Mouse (Mus musculus) c-Kit-negative CD71-positive TER-119-positive erythroid progenitor cells, embryonic 14.5 days (primary cell): Measurements from ENCODE around the gene Nfkbid.

ENCODE experiments used
- DNase-seq: peaks from one replicate; pipeline ENCODE4 v3.0.0-alpha.2; 2013; ENCODE audit warnings: low read depth, low spot score

The Nfkbid gene

DNA sequence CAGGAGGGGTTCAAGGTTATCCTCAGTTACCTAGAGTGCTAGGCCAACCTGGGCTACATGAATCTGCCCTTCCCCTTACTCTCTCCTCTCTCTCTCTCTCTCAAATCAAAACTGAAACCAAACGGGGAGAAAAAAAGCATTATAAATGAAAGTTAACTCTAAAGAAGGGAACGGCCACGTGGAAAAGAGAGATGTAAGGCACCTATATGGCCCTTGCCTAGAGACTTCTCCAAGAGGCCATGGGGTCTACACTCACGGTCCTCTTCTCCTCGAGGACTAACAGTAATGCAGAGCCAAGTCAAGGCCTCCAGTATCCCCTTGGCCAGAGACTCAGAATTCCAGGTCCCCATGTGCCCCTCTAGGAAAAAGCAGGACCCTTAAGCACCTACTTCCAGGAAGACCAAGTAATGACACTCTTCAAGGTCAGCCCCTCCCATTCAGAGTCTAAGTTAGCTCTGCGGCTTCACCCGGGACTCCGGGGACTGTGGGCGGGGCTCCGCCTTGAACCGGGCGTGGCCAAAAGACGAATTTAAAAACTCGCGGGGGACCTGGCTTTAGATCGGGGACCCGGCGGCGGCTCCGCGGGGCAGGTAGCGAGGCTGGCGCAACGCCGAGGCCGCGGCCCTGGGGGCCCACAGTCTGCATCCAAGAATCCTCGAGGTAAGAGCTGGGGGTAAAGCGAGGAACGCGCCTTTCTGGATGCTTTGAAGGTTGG lies at the start of gene Nfkbid:
Gene Nfkbid (plus strand): TSS at position 558 of the 715 bp plus-strand sequence.
- DNase-seq: peak; percentile 20

GRCm38 (mm10) chr7:30373501-30373962 lies 48.0 kb upstream of the Nfkbid start:
- DNase-seq: peak; percentile 49

DNA sequence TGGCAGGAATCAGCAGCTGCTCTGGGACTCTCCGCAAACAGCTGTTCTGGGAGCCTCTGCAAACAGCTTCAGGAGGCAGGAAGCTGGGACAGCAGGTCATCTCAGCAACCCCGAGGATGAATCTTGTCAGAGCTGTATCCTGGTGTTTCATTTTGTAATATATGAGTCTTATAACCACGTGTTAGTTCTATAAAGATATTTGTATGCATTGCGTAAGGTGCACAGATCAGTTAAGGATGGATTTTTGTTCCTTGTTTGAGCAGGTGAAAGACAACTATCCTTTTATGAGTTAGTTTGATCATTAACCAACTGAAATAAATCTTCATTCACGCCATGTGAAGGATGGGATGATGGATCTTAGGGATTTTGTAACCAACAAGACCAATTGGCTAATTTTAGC lies 41.5 kb upstream of the Nfkbid start:
- DNase-seq: no peak

- DNase-seq: no peak
Observed at GRCm38 (mm10) chr7:30384106-30384505, 37.4 kb upstream of the Nfkbid start.

DNA sequence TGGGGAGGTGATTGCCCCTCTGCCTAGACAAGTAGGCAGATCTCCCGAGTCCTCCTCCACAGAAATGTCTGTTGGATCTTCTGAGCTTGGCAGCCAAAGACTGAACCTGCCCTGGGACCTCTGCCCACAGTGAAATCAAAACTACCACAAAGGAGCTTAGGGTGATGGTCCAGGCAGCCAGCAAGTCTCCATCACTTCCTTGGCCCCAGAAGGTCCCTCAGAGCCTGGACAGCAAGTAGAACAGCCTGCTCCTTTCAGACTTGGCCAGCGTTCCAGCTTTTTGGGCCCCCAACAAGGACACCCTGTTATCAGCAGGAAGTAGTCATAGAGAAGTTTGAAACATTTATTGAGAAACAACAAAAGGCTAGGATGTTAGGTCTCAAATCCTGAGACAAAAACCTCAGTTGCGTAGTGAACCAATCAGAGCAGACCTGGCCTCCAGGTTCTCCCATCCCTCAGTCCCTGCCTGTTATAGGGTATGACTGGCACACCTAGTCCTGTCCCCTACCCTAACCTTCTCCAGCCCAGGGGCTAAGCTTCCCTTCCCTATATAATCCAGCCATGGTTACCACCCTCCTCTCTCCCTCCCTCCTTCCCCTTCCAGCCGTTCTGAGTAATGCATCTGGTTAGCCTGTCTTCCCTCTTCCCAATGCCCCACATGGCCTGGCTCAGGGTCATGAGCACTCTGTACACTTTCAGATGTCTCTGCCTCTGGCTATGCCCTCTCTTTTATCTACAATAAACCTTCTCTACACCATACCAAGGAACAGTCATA lies 28.6 kb upstream of the Nfkbid start:
- no peak for DNase-seq

DNA sequence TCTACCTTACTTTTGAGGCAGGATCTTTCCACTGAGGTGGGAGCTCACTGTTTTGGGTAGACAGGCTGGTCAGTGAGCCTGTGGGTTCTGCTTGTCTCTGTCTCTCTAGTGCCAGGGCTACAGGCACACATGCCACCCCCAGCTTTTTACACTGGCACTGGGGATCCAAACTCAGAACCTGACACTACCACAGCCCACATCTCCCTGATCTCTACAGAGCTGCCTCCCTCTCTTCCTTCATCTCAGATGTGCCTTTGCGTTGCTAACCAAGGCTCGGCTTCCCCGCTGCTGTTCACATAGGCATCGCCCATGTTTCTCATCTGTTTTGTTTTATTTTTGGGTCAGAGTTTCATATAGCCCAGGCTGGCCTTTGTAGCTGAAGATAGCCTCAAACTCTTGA lies 27.9 kb upstream of the Nfkbid start:
- DNase-seq: no peak

DNA sequence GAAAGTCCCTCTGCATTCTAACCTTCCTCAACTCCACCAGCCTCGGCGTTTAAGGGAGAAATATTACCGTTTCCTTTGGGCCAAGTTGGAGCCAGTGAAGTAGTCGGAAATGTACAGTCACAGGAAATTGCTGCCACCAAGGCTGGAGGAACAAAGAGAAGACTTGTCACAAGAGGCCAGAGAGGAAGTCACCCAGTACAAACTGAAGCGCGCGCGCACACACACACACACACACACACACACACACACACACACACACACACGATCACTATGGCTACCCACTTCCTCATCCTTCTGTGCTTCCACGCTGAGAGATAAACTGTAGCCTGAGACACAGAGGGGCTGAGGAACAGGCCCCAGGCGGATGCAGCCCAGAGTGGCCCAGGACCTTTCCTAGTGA lies 27.2 kb upstream of the Nfkbid start:
- DNase-seq: no peak

DNA sequence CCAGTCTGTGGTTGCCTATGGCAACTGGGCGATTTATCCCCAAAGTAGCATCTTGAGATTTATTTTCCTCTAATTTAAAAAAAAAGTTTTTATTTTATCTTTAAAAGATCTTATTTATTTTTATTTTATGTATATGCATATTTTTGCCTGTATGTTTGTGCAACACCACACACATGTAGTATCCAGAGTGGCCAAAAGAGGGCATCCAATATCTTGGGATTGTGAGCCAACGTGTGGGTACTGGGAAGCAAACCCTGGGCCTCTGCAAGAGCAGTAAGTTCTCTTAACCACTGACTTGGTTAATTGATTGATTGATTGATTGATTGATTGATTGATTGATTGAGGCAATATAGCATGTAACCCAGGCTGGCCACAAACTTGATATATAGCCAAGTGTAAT lies 26.7 kb upstream of the Nfkbid start:
- no peak for DNase-seq

DNA sequence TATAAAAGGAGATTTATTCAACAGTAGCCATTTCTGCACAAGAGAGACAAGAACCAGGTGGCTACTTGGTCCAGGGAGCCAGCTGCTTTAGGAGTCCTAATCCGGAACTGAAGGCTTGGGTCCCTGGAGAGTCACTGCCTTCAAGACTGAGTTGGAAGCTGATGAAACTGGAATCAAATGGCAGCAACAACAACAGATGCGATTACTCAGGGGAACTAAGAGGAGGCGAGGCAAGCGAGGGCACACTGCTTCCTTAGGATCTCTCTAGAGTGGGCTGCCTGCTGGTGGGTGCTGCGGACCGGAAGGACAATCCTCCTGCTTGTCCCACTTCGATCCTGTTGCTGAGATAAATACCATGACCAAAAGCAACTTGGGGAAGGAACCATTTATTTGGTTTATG lies 21.9 kb upstream of the Nfkbid start:
- DNase-seq: no peak

GRCm38 (mm10) chr7:30402343-30402742 lies 19.2 kb upstream of the Nfkbid start:
- DNase-seq: no peak

DNA sequence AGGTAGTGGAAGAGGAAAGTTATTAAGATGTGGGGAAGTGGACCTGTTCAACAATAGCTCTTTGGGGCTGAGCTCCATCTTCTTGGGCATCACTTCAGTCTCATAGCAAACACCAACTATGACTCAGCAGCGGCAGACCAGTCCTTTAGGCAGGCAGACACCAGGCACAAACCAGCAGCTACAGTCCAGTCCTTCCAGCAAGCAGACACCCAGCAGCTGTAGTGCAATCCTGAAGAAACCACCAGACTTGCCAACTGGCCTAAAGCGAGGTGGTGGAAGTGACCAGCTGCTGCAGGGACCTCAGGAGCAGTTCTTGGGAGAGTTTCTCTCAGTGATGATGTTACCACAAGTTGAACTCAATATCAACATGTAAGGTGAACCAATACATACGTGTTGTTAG lies 12.9 kb upstream of the Nfkbid start:
- DNase-seq: no peak

- DNase-seq: no peak
Observed at GRCm38 (mm10) chr7:30409789-30410188, 11.7 kb upstream of the Nfkbid start.

DNA sequence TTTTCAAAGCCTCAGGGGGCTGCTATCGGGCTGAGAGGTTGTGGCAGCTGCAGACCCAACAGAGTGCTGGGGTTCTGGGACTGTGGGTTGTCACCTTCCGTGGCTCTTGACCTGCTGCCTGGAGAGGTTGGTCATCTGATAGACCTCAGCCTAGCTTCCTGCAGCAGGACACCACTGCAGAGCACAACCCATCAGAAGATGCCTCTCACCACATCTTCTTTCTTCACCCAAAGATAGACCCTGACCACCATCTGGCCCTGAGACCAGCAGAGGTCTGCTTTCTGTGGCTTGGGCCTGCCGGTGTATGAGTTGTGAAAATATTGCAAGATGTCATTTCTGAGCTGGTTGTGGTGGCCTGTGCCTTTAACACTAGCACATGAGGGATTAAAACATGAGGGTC lies 10.5 kb upstream of the Nfkbid start:
- no peak for DNase-seq

- no peak for DNase-seq
Observed at GRCm38 (mm10) chr7:30412735-30413147, 8.8 kb upstream of the Nfkbid start.

DNA sequence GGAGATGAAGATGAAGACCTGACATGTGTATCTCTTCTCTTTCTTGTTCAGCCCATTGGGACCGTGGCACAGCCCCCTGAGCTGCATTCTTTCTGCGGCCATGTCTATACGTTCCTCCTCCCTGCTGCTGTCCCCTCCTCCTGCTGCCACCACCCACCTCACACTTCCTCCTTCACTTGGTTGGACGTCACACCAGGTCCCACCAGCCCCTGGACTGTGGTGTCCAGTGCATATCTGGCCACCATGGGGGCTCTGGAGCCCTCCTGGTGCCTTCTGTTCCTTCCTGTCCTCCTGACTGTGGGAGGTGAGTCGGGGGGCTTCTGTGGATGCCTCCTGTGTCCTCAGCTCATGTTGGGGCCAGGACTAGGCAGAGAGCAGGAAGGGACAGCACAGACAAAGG lies 7.9 kb upstream of the Nfkbid start, which contains the start of gene Tyrobp:
Gene Tyrobp (plus strand): TSS at position 165 of the 400 bp plus-strand sequence.
- DNase-seq: no peak

DNA sequence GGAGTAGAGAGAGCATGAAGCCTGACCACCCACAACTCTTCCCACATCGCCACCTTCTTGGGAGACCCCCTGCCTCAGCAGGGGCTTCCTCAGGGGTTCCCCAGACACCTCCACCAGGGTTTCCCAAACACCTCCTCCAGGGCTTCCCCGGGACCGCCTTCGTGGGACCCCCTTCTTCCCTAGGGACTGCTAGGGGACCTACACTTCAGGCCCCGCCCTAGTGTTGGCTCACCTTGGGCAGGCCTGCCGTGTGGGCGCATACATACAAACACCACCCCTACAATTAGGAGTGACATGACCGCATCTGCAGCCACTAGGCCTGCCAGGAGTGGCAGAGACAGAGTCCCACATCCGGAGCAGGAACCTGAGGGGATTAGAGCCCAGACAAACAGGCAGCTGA lies 3.7 kb upstream of the Nfkbid start:
- no peak for DNase-seq

- DNase-seq: no peak
Observed at GRCm38 (mm10) chr7:30419561-30420499, 1.7 kb upstream of the Nfkbid start, which contains the start of gene Hcst. TSS of gene Hcst (minus strand) at chr7:30419854.

GRCm38 (mm10) chr7:30420673-30421072 lies 859 bp upstream of the Nfkbid start:
- no peak for DNase-seq

DNA sequence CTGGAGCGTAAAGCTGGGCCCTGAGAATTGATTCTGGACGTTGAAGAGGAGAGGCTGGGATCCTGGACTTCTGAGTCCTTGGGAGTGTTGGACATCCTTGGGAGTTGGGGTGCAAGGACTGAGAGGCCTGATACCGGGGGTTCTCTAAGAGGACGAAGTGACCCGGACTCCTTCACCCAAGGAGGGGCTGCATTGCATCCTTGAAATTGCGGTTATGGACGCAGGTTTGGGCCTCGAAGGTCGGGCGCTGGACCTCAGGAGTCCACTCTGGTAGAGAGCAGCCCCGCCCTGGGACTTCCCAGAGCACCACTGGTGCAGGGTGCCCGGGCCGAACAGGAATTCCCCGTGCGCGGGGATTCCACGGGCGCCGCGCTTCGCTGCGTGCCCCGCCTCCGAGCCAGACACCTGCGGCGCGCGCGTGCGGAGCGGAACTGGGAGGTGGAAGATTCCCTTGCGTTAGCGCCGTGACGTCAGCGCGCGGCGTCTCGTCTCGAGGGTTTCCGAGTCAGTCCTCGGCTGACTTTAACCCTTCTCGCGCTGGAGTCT lies 431 bp downstream of the Nfkbid start:
- peak; percentile 21 for DNase-seq

- no peak for DNase-seq
Observed at GRCm38 (mm10) chr7:30422560-30422959, 1.0 kb downstream of the Nfkbid start.

GRCm38 (mm10) chr7:30423071-30423641 lies 1.6 kb downstream of the Nfkbid start:
- DNase-seq: no peak
